Mouse (Mus musculus) kidney, adult 10 weeks (tissue): ENCODE measurements around the gene Spata33. TPM values are rescaled to one million over a fixed set of nuclear protein-coding genes. Genes with fewer than 3 reads are reported as not detected.

ENCODE experiments used
- polyA plus RNA-seq: library from polyadenylated mRNA; stranded (reverse); fragments of 350-450 nt; fragmentation: Illumina TruSeq; extraction: RNeasy Lipid Tissue Mini Kit (QIAGEN cat#74804); gene quantifications from one replicate; pipeline ENCODE4 v1.2.3, GENCODE M21; 2014; ENCODE audit warnings: low read depth, low replicate concordance

The Spata33 gene
- 2.0 TPM for polyA plus RNA-seq

GRCm38 (mm10) chr8:123212321-123213117 is at the start of gene Spata33, which contains the start of gene Chmp1a:
Gene Spata33 (plus strand): TSS chr8:123212832.
Gene Chmp1a (minus strand): TSS chr8:123212763.

DNA sequence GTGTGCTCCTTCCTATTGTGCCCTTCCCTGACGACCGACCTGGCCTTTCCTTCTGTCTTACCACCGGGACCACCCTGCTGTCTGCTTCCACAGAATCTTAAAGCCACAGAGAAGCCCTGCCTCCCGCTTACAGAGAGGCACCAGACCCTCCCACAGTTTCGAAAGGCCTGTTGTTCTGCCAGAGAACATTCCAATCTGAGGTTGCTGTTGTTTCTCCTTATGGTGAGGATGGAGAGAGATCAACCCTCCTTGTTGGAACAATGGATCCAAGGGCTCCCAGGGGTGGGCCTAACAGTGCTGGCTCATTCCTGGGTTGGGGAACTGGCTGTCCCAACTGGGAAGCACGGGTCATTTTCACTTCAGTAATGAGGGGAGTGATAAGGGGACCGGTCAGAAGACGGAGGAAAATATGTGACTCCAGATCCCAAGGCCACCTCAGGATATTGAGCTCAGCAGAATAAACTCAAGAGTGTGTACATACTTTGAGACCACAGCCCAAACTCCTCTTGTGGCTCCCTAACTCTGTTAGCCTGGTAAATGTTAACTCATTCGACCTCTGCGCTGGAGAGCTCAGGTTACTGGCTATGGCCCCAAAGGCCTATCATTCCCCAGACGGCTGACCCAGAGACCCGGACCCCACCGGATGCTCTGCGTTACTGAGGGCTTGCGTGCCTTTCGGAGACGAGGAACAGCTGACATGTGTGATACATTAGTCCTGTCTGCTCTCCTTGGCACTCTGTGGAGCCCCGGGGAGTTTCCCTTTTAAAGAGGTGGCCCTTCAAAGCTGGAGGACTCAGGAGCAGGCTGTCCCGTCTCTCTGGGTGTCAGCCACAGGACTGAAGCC is 26.8 kb upstream of the Spata33 start, which contains the start of gene Dpep1:
Gene Dpep1, plus strand, starts transcription at position 677 of the 844 bp plus-strand sequence.

GRCm38 (mm10) chr8:123224278-123225266 is 11.9 kb downstream of the Spata33 start, which contains the start of gene Cdk10:
Gene Cdk10 (plus strand): TSS chr8:123224842.

DNA sequence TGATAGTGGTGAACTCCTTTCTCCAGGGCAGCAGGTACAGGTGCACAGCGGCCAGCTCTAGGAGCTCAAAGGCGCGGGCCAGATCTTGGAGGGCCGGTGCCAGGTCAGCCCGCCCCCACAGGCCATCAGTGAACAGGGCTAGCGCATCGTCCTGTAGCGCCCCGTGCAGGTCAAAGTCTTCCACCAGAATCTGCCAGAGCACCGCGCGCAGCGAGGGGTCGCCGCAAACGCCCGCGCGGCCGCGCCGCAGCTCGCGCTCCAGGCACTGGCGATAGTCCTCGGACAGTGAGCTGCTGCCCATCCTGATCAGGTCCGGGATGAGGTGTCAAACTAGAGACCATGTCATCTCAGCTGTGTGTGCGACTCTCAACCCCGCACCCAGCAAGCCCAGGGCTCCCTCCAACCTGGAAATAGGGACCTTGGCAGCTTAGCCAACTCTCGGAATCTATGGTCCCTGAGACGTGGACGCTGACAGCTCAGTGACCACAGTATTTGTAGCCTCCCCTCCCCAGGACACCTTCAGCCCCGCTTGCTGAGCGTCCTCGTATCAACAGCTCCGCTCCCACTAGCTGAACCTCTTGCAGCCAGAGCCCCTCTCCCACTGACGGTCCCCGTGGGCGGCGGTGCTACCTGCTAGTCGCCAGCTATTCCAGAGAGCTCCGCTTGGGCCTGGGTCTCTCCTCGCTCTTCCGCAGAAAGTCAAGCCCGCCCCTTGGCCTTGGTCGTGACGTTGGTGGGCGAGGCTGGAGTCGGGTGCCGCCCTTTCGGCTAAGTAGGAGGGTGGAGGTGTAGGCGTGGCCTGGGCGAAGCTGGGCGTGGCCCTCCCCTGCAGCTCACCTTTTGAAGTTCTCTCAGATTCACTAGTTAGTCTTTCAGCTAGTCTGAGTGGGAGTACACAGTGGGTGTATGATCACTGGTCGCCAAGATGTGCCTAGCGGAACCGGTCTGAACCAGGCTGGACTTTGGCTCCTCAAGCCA is 23.2 kb downstream of the Spata33 start, which contains the start of gene Spata2l:
Gene Spata2l, minus strand, starts transcription at position 714 of the 978 bp plus-strand sequence.

GRCm38 (mm10) chr8:123254099-123254885 is 41.7 kb downstream of the Spata33 start, which contains the start of the genes Zfp276 and Vps9d1:
Gene Zfp276 (plus strand): TSS chr8:123254195.
Gene Vps9d1 (minus strand): TSS chr8:123254348.

Other genes with a start within 250 kb of the Spata33 start
- gene Ankrd11, start 170.6 kb upstream of the Spata33 start, polyA plus RNA-seq, result 31.1 TPM
- 25.1 TPM for gene Spg7, start 149.9 kb upstream of the Spata33 start, polyA plus RNA-seq
- 31.0 TPM for gene Rpl13, start 110.5 kb upstream of the Spata33 start, polyA plus RNA-seq
- not detected for gene Cpne7, start 95.5 kb upstream of the Spata33 start, polyA plus RNA-seq
- gene Sult5a1, start 54.5 kb upstream of the Spata33 start, polyA plus RNA-seq, result not detected
- 30.5 TPM for gene Dpep1, start 26.6 kb upstream of the Spata33 start, polyA plus RNA-seq
- 5.1 TPM for gene Chmp1a, start 69 bp upstream of the Spata33 start, polyA plus RNA-seq
- gene Cdk10, start 12.0 kb downstream of the Spata33 start, polyA plus RNA-seq, result 1.2 TPM
- 0.49 TPM for gene Spata2l, start 23.4 kb downstream of the Spata33 start, polyA plus RNA-seq
- gene Zfp276, start 41.4 kb downstream of the Spata33 start, polyA plus RNA-seq, result 1.5 TPM
- gene Vps9d1, start 41.5 kb downstream of the Spata33 start, polyA plus RNA-seq, result 1.2 TPM
- gene Fanca, start 105.7 kb downstream of the Spata33 start, polyA plus RNA-seq, result 0.32 TPM
- not detected for gene Spire2, start 119.9 kb downstream of the Spata33 start, polyA plus RNA-seq
- 183 TPM for gene Tcf25, start 160.9 kb downstream of the Spata33 start, polyA plus RNA-seq
- not detected for gene Mc1r, start 194.3 kb downstream of the Spata33 start, polyA plus RNA-seq
- not detected for gene Tubb3, start 198.6 kb downstream of the Spata33 start, polyA plus RNA-seq
- gene Def8, start 210.7 kb downstream of the Spata33 start, polyA plus RNA-seq, result 10.8 TPM